Mouse (Mus musculus): Measurements from ENCODE around the gene Fgf18. TPM values are rescaled to one million over a fixed set of nuclear protein-coding genes. Genes with fewer than 3 reads are reported as not detected.
A peak's percentile ranks its signal among the peaks of the same experiment; 100 is the strongest.

Gene Fgf18
- polyA plus RNA-seq, 1 experiment from 2014 or later: 3.6 TPM

GRCm38 (mm10) chr11:33149088-33149436 is 1.9 kb upstream of the Fgf18 start:
- H3K27ac ChIP-seq (replicated peaks): no peak overlapping the region
- no peak overlapping the region for H3K4me2 ChIP-seq (replicated peaks)
- no peak overlapping the region for H3K4me3 ChIP-seq
- no peak for ATAC-seq (ENCODE audit: low FRiP score, low read depth)
- 29% methylated on average over 3 of the region's 3 CpGs for WGBS
- H3K36me3 ChIP-seq: peaks cover 33% of the 10 kb centered on the region
- H3K9ac ChIP-seq (replicated peaks): no peak overlapping the region
- H3K27me3 ChIP-seq: peaks cover 36% of the 10 kb centered on the region
- peaks cover 31% of the 10 kb centered on the region for H3K4me1 ChIP-seq
- no peaks in the 10 kb centered on the region for H3K9me3 ChIP-seq

GRCm38 (mm10) chr11:33148338-33149087 is 1.3 kb upstream of the Fgf18 start:
- peak overlapping the region; percentile 64 for H3K4me3 ChIP-seq
- peak; percentile 64 for ATAC-seq (ENCODE audit: low FRiP score, low read depth)
- peak overlapping the region; percentile 89 for H3K4me2 ChIP-seq (replicated peaks)
- peak overlapping the region; percentile 75; the same call in 1 of the 2 replicates for H3K27ac ChIP-seq (replicated peaks)
- peaks cover 36% of the 10 kb centered on the region for H3K4me1 ChIP-seq
- peaks cover 41% of the 10 kb centered on the region for H3K27me3 ChIP-seq
- 5% methylated on average over 23 of the region's 23 CpGs for WGBS
- peaks cover 29% of the 10 kb centered on the region for H3K36me3 ChIP-seq
- H3K9ac ChIP-seq (replicated peaks): peak overlapping the region; percentile 72
- H3K9me3 ChIP-seq: no peaks in the 10 kb centered on the region

GRCm38 (mm10) chr11:33147572-33148337 is 555 bp upstream of the Fgf18 start:
- peak; percentile 70 for ATAC-seq (ENCODE audit: low FRiP score, low read depth)
- Histone ChIP-seq H3K9ac (replicated peaks) (peak overlapping the region; percentile 72), H3K4me3 (peak overlapping the region; percentile 64), H3K27me3 (peaks cover 49% of the 10 kb centered on the region), H3K4me2 (replicated peaks) (peak overlapping the region; percentile 89), H3K9me3 (no peaks in the 10 kb centered on the region), H3K27ac (replicated peaks) (peak overlapping the region; percentile 75), H3K4me1 (peaks cover 38% of the 10 kb centered on the region), H3K36me3 (peaks cover 21% of the 10 kb centered on the region)
- WGBS: under 1% methylated on average over 53 of the region's 85 CpGs

GRCm38 (mm10) chr11:33146651-33147131 is 509 bp downstream of the Fgf18 start:
- under 1% methylated on average over 30 of the region's 30 CpGs for WGBS
- peak overlapping the region; percentile 89 for H3K4me2 ChIP-seq (replicated peaks)
- peaks cover 15% of the 10 kb centered on the region for H3K36me3 ChIP-seq
- no peak for ATAC-seq (ENCODE audit: low FRiP score, low read depth)
- no peak overlapping the region for H3K27ac ChIP-seq (replicated peaks)
- H3K4me3 ChIP-seq: peak overlapping the region; percentile 64
- peaks cover 58% of the 10 kb centered on the region for H3K27me3 ChIP-seq
- peak overlapping the region; percentile 72 for H3K9ac ChIP-seq (replicated peaks)
- H3K4me1 ChIP-seq: peaks cover 38% of the 10 kb centered on the region
- no peaks in the 10 kb centered on the region for H3K9me3 ChIP-seq

- Histone ChIP-seq H3K27me3 (peaks cover 58% of the 10 kb centered on the region), H3K9ac (replicated peaks) (no peak overlapping the region), H3K27ac (replicated peaks) (no peak overlapping the region), H3K4me3 (peak overlapping the region; percentile 64), H3K9me3 (no peaks in the 10 kb centered on the region), H3K36me3 (peaks cover 10% of the 10 kb centered on the region; the same call in 1 of the 2 replicates), H3K4me2 (replicated peaks) (peak overlapping the region; percentile 89), H3K4me1 (peaks cover 38% of the 10 kb centered on the region)
- ATAC-seq (ENCODE audit: low FRiP score, low read depth): no peak
- WGBS: 4% methylated on average over 9 of the region's 9 CpGs
These were observed 1.1 kb downstream of the Fgf18 start for GRCm38 (mm10) chr11:33146143-33146497.

GRCm38 (mm10) chr11:33145201-33146142 is 1.7 kb downstream of the Fgf18 start:
- 0 out of 2 replicates have a peak overlapping the region, but pooled peaks have one; percentile 15 for H3K9ac ChIP-seq (replicated peaks)
- H3K27me3 ChIP-seq: peaks cover 58% of the 10 kb centered on the region
- no peaks in the 10 kb centered on the region for H3K9me3 ChIP-seq
- H3K4me2 ChIP-seq (replicated peaks): peak overlapping the region; percentile 89
- H3K4me3 ChIP-seq: peak overlapping the region; percentile 64
- H3K4me1 ChIP-seq: peaks cover 38% of the 10 kb centered on the region
- H3K27ac ChIP-seq (replicated peaks): no peak overlapping the region; the same call in 1 of the 2 replicates
- WGBS: 13% methylated on average over 7 of the region's 7 CpGs
- H3K36me3 ChIP-seq: peaks cover 5% of the 10 kb centered on the region; the same call in 1 of the 2 replicates
- ATAC-seq (ENCODE audit: low FRiP score, low read depth): no peak

- ATAC-seq (ENCODE audit: low FRiP score, low read depth): no peak
- Histone ChIP-seq H3K27ac (replicated peaks) (peak overlapping the region; percentile 3; the same call in 1 of the 2 replicates), H3K36me3 (no peaks in the 10 kb centered on the region), H3K4me2 (replicated peaks) (peak overlapping the region; percentile 10; the same call in 1 of the 2 replicates), H3K9ac (replicated peaks) (no peak overlapping the region), H3K4me1 (peaks cover 38% of the 10 kb centered on the region), H3K9me3 (no peaks in the 10 kb centered on the region), H3K27me3 (peaks cover 58% of the 10 kb centered on the region), H3K4me3 (no peak overlapping the region)
- whole genome bisulfite sequencing: 4% methylated on average over 9 of the region's 9 CpGs
These were observed 3.3 kb downstream of the Fgf18 start for GRCm38 (mm10) chr11:33143906-33144305.

- 74% methylated on average over 1 of the region's 1 CpGs for WGBS
- Histone ChIP-seq H3K9me3 (no peaks in the 10 kb centered on the region), H3K27ac (replicated peaks) (no peak overlapping the region), H3K4me1 (peaks cover 34% of the 10 kb centered on the region), H3K4me3 (no peak overlapping the region), H3K36me3 (no peaks in the 10 kb centered on the region), H3K9ac (replicated peaks) (no peak overlapping the region; the same call in 1 of the 2 replicates), H3K4me2 (replicated peaks) (no peak overlapping the region), H3K27me3 (peaks cover 58% of the 10 kb centered on the region)
- ATAC-seq (ENCODE audit: low FRiP score, low read depth): no peak
These were observed 4.4 kb downstream of the Fgf18 start for GRCm38 (mm10) chr11:33142801-33143200.

GRCm38 (mm10) chr11:33140111-33140460 is 7.1 kb downstream of the Fgf18 start:
- Histone ChIP-seq H3K36me3 (no peaks in the 10 kb centered on the region), H3K4me1 (peaks cover 16% of the 10 kb centered on the region)
- 88% methylated on average over 5 of the region's 5 CpGs for WGBS

GRCm38 (mm10) chr11:33139458-33140110 is 7.6 kb downstream of the Fgf18 start:
- Histone ChIP-seq H3K27me3 (peaks cover 28% of the 10 kb centered on the region), H3K9me3 (no peaks in the 10 kb centered on the region), H3K4me3 (no peak overlapping the region), H3K4me1 (peaks cover 12% of the 10 kb centered on the region), H3K9ac (replicated peaks) (no peak overlapping the region), H3K4me2 (replicated peaks) (no peak overlapping the region), H3K36me3 (no peaks in the 10 kb centered on the region), H3K27ac (replicated peaks) (no peak overlapping the region)
- no peak for ATAC-seq (ENCODE audit: low FRiP score, low read depth)
- 74% methylated on average over 9 of the region's 9 CpGs for WGBS

More at GRCm38 (mm10) chr11:33140111-33140460, 7.1 kb downstream of the Fgf18 start:
- H3K9ac ChIP-seq (replicated peaks): no peak overlapping the region
- no peak for ATAC-seq (ENCODE audit: low FRiP score, low read depth)
- no peak overlapping the region for H3K4me2 ChIP-seq (replicated peaks)
- no peaks in the 10 kb centered on the region for H3K9me3 ChIP-seq
- H3K27ac ChIP-seq (replicated peaks): no peak overlapping the region
- peaks cover 33% of the 10 kb centered on the region for H3K27me3 ChIP-seq
- no peak overlapping the region for H3K4me3 ChIP-seq

- 89% methylated on average over 5 of the region's 5 CpGs for WGBS
- H3K4me3 ChIP-seq: no peak overlapping the region
- H3K9ac ChIP-seq (replicated peaks): no peak overlapping the region
- no peak for ATAC-seq (ENCODE audit: low FRiP score, low read depth)
- H3K9me3 ChIP-seq: no peaks in the 10 kb centered on the region
- H3K27me3 ChIP-seq: peaks cover 19% of the 10 kb centered on the region
- H3K27ac ChIP-seq (replicated peaks): no peak overlapping the region
- H3K36me3 ChIP-seq: no peaks in the 10 kb centered on the region
- H3K4me2 ChIP-seq (replicated peaks): no peak overlapping the region
- H3K4me1 ChIP-seq: peaks cover 3% of the 10 kb centered on the region
These were observed 8.5 kb downstream of the Fgf18 start for GRCm38 (mm10) chr11:33138686-33139085.
